Mouse (Mus musculus): ENCODE results near the gene Gm10320. TPM values are rescaled to one million over a fixed set of nuclear protein-coding genes. Genes with fewer than 3 reads are reported as not detected.

Gm10320 gene
- polyA plus RNA-seq, 1 experiment from 2014 or later: 1.9 TPM

- Histone ChIP-seq H3K4me3 (ENCODE audit: low read depth, low read length) (no peak overlapping the region), H3K36me3 (ENCODE audit: control insufficient read depth, insufficient read depth, low read length) (no peaks in the 10 kb centered on the region), H3K9me3 (ENCODE audit: control insufficient read depth, low read length) (no peaks in the 10 kb centered on the region), H3K27ac (ENCODE audit: low read depth, low read length) (no peak overlapping the region), H3K4me1 (replicated peaks; ENCODE audit: control insufficient read depth, insufficient read depth, low read length) (no peaks in the 10 kb centered on the region), H3K9ac (ENCODE audit: low read depth, low read length) (no peak overlapping the region), H3K27me3 (replicated peaks; ENCODE audit: control insufficient read depth, insufficient read depth, low read length) (no peaks in the 10 kb centered on the region), H3K4me2 (no peak overlapping the region)
- DNase-seq (ENCODE audit: low spot score): no peak
- ATAC-seq (replicated peaks; ENCODE audit: low FRiP score): no peak
- 73% methylated on average over 5 of the region's 5 CpGs for WGBS
These were observed 6.4 kb downstream of the Gm10320 start for GRCm38 (mm10) chr13:98485440-98485839.

- WGBS: 77% methylated on average over 3 of the region's 3 CpGs
- DNase-seq (ENCODE audit: low spot score): no peak
- no peak overlapping the region for H3K9ac ChIP-seq (ENCODE audit: low read depth, low read length)
These were observed 13.8 kb downstream of the Gm10320 start for GRCm38 (mm10) chr13:98477991-98478390.

GRCm38 (mm10) chr13:98476839-98477495 lies 14.8 kb downstream of the Gm10320 start:
- Histone ChIP-seq H3K4me2 (no peak overlapping the region), H3K4me3 (ENCODE audit: low read depth, low read length) (no peak overlapping the region), H3K4me1 (replicated peaks; ENCODE audit: control insufficient read depth, insufficient read depth, low read length) (no peaks in the 10 kb centered on the region), H3K27ac (ENCODE audit: low read depth, low read length) (no peak overlapping the region), H3K9me3 (ENCODE audit: control insufficient read depth, low read length) (no peaks in the 10 kb centered on the region), H3K9ac (ENCODE audit: low read depth, low read length) (no peak overlapping the region), H3K27me3 (replicated peaks; ENCODE audit: control insufficient read depth, insufficient read depth, low read length) (no peaks in the 10 kb centered on the region; the same call in 1 of the 2 replicates), H3K36me3 (ENCODE audit: control insufficient read depth, insufficient read depth, low read length) (no peaks in the 10 kb centered on the region)
- DNase-seq (ENCODE audit: low spot score) (no peak), ATAC-seq (replicated peaks; ENCODE audit: low FRiP score) (no peak)
- 51% methylated on average over 4 of the region's 4 CpGs for WGBS

More at GRCm38 (mm10) chr13:98477991-98478390, 13.8 kb downstream of the Gm10320 start:
- no peak overlapping the region for H3K27ac ChIP-seq (ENCODE audit: low read depth, low read length)
- ATAC-seq (replicated peaks; ENCODE audit: low FRiP score): no peak
- no peak overlapping the region for H3K4me2 ChIP-seq
- H3K4me1 ChIP-seq (replicated peaks; ENCODE audit: control insufficient read depth, insufficient read depth, low read length): no peaks in the 10 kb centered on the region
- no peaks in the 10 kb centered on the region for H3K9me3 ChIP-seq (ENCODE audit: control insufficient read depth, low read length)
- no peaks in the 10 kb centered on the region; the same call in 1 of the 2 replicates for H3K27me3 ChIP-seq (replicated peaks; ENCODE audit: control insufficient read depth, insufficient read depth, low read length)
- no peaks in the 10 kb centered on the region for H3K36me3 ChIP-seq (ENCODE audit: control insufficient read depth, insufficient read depth, low read length)
- H3K4me3 ChIP-seq (ENCODE audit: low read depth, low read length): no peak overlapping the region

- Histone ChIP-seq H3K36me3 (ENCODE audit: control insufficient read depth, insufficient read depth, low read length) (no peaks in the 10 kb centered on the region), H3K27ac (ENCODE audit: low read depth, low read length) (no peak overlapping the region), H3K4me1 (replicated peaks; ENCODE audit: control insufficient read depth, insufficient read depth, low read length) (no peaks in the 10 kb centered on the region), H3K4me3 (ENCODE audit: low read depth, low read length) (no peak overlapping the region), H3K4me2 (no peak overlapping the region), H3K27me3 (replicated peaks; ENCODE audit: control insufficient read depth, insufficient read depth, low read length) (no peaks in the 10 kb centered on the region; the same call in 1 of the 2 replicates), H3K9me3 (ENCODE audit: control insufficient read depth, low read length) (no peaks in the 10 kb centered on the region), H3K9ac (ENCODE audit: low read depth, low read length) (no peak overlapping the region)
- no peak for ATAC-seq (replicated peaks; ENCODE audit: low FRiP score)
- no peak for DNase-seq (ENCODE audit: low spot score)
- WGBS: 46% methylated on average over 14 of the region's 14 CpGs
These were observed 15.5 kb downstream of the Gm10320 start for GRCm38 (mm10) chr13:98476175-98476838.

- Histone ChIP-seq H3K36me3 (ENCODE audit: control insufficient read depth, insufficient read depth, low read length) (no peaks in the 10 kb centered on the region), H3K9me3 (ENCODE audit: control insufficient read depth, low read length) (no peaks in the 10 kb centered on the region), H3K4me3 (ENCODE audit: low read depth, low read length) (no peak overlapping the region), H3K27me3 (replicated peaks; ENCODE audit: control insufficient read depth, insufficient read depth, low read length) (no peaks in the 10 kb centered on the region; the same call in 1 of the 2 replicates), H3K4me1 (replicated peaks; ENCODE audit: control insufficient read depth, insufficient read depth, low read length) (no peaks in the 10 kb centered on the region), H3K9ac (ENCODE audit: low read depth, low read length) (no peak overlapping the region), H3K4me2 (no peak overlapping the region), H3K27ac (ENCODE audit: low read depth, low read length) (no peak overlapping the region)
- no peak for DNase-seq (ENCODE audit: low spot score)
- 46% methylated on average over 8 of the region's 8 CpGs for WGBS
- no peak for ATAC-seq (replicated peaks; ENCODE audit: low FRiP score)
These were observed 16.1 kb downstream of the Gm10320 start for GRCm38 (mm10) chr13:98475681-98476080.

GRCm38 (mm10) chr13:98473034-98473433 lies 18.8 kb downstream of the Gm10320 start:
- WGBS: 80% methylated on average over 4 of the region's 4 CpGs
- no peak overlapping the region for H3K4me3 ChIP-seq (ENCODE audit: low read depth, low read length)
- DNase-seq (ENCODE audit: low spot score) (no peak), ATAC-seq (replicated peaks; ENCODE audit: low FRiP score) (no peak)
- no peaks in the 10 kb centered on the region for H3K9me3 ChIP-seq (ENCODE audit: control insufficient read depth, low read length)
- no peak overlapping the region for H3K27ac ChIP-seq (ENCODE audit: low read depth, low read length)
- no peaks in the 10 kb centered on the region; the same call in 1 of the 2 replicates for H3K27me3 ChIP-seq (replicated peaks; ENCODE audit: control insufficient read depth, insufficient read depth, low read length)
- H3K36me3 ChIP-seq (ENCODE audit: control insufficient read depth, insufficient read depth, low read length): no peaks in the 10 kb centered on the region
- no peaks in the 10 kb centered on the region for H3K4me1 ChIP-seq (replicated peaks; ENCODE audit: control insufficient read depth, insufficient read depth, low read length)
- no peak overlapping the region for H3K9ac ChIP-seq (ENCODE audit: low read depth, low read length)
- no peak overlapping the region for H3K4me2 ChIP-seq

GRCm38 (mm10) chr13:98471756-98472155 lies 20.0 kb downstream of the Gm10320 start:
- ATAC-seq (replicated peaks; ENCODE audit: low FRiP score) (no peak), DNase-seq (ENCODE audit: low spot score) (no peak)
- Histone ChIP-seq H3K9ac (ENCODE audit: low read depth, low read length) (no peak overlapping the region), H3K4me1 (replicated peaks; ENCODE audit: control insufficient read depth, insufficient read depth, low read length) (no peaks in the 10 kb centered on the region), H3K4me2 (no peak overlapping the region), H3K27me3 (replicated peaks; ENCODE audit: control insufficient read depth, insufficient read depth, low read length) (no peaks in the 10 kb centered on the region; the same call in 1 of the 2 replicates), H3K9me3 (ENCODE audit: control insufficient read depth, low read length) (no peaks in the 10 kb centered on the region), H3K27ac (ENCODE audit: low read depth, low read length) (no peak overlapping the region), H3K4me3 (ENCODE audit: low read depth, low read length) (no peak overlapping the region), H3K36me3 (ENCODE audit: control insufficient read depth, insufficient read depth, low read length) (no peaks in the 10 kb centered on the region)
- WGBS: 56% methylated on average over 6 of the region's 6 CpGs

- H3K27ac ChIP-seq (ENCODE audit: low read depth, low read length): no peak overlapping the region
- no peak overlapping the region for H3K9ac ChIP-seq (ENCODE audit: low read depth, low read length)
- H3K36me3 ChIP-seq (ENCODE audit: control insufficient read depth, insufficient read depth, low read length): no peaks in the 10 kb centered on the region
- H3K4me1 ChIP-seq (replicated peaks; ENCODE audit: control insufficient read depth, insufficient read depth, low read length): no peaks in the 10 kb centered on the region
- no peaks in the 10 kb centered on the region; the same call in 1 of the 2 replicates for H3K27me3 ChIP-seq (replicated peaks; ENCODE audit: control insufficient read depth, insufficient read depth, low read length)
- no peak for ATAC-seq (replicated peaks; ENCODE audit: low FRiP score)
- DNase-seq (ENCODE audit: low spot score): no peak
- 75% methylated on average over 12 of the region's 12 CpGs for WGBS
- H3K9me3 ChIP-seq (ENCODE audit: control insufficient read depth, low read length): no peaks in the 10 kb centered on the region
- no peak overlapping the region for H3K4me2 ChIP-seq
- H3K4me3 ChIP-seq (ENCODE audit: low read depth, low read length): no peak overlapping the region
These were observed 21.5 kb downstream of the Gm10320 start for GRCm38 (mm10) chr13:98470321-98470720.

- no peaks in the 10 kb centered on the region for H3K4me1 ChIP-seq (replicated peaks; ENCODE audit: control insufficient read depth, insufficient read depth, low read length)
- no peak overlapping the region for H3K4me2 ChIP-seq
- H3K27ac ChIP-seq (ENCODE audit: low read depth, low read length): no peak overlapping the region
- H3K27me3 ChIP-seq (replicated peaks; ENCODE audit: control insufficient read depth, insufficient read depth, low read length): no peaks in the 10 kb centered on the region; the same call in 1 of the 2 replicates
- H3K36me3 ChIP-seq (ENCODE audit: control insufficient read depth, insufficient read depth, low read length): no peaks in the 10 kb centered on the region
- H3K4me3 ChIP-seq (ENCODE audit: low read depth, low read length): no peak overlapping the region
- ATAC-seq (replicated peaks; ENCODE audit: low FRiP score) (no peak), DNase-seq (ENCODE audit: low spot score) (no peak)
- WGBS: 76% methylated on average over 4 of the region's 4 CpGs
- no peak overlapping the region for H3K9ac ChIP-seq (ENCODE audit: low read depth, low read length)
- no peaks in the 10 kb centered on the region for H3K9me3 ChIP-seq (ENCODE audit: control insufficient read depth, low read length)
These were observed 21.9 kb downstream of the Gm10320 start for GRCm38 (mm10) chr13:98469916-98470315.

All from liver, embryonic 11.5 days (tissue).